30 mouse cellular contexts compared by ENCODE assay signal in the genomic region with DNA sequence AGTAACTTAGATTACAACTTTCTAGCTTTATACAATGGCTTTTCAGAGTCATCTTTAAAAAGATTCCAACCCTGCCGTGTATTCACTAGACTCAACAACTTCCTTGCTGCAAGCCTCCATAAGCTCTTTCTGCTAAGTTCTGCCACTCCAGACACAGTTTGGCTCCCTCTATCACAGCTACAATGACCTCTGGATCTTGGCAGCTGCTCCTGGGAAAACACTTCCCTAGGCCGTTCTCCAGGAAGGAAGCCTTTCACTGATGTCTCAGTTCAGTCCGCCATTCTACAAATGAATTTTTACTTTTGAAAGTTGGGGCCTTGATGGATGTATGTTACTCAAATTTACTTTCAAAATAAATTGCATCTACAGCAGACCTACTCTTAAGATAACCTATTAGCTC.
DNase-seq lines count a peak whose midpoint lies in the region; ATAC-seq and TF ChIP-seq lines count a peak whose summit lies in the region.
"Had no signal": no experiment of that assay in that cellular context is flagged by ENCODE, and none has a peak within 500 bp of the region (broad histone marks: within the 10 kb centered on the region; RNA-seq: fewer than 3 reads in every experiment).

No protein-coding gene starts in this region.

- H3K9ac ChIP-seq in liver, adult 2 months (ENCODE audit: low read depth, low read length), result no peak overlapping the region
- no peak overlapping the region for H3K9ac ChIP-seq in liver, embryonic 12.5 days
- H3K9ac ChIP-seq: embryonic facial prominence, embryonic 13.5 days; embryonic facial prominence, embryonic 15.5 days; forebrain, embryonic 12.5 days had no signal

- no peaks in the 10 kb centered on the region for H3K36me3 ChIP-seq in heart, embryonic 10.5 days
- no peaks in the 10 kb centered on the region for H3K36me3 ChIP-seq in liver, adult 2 months (ENCODE audit: control insufficient read depth, insufficient read depth, low read length)
- no peaks in the 10 kb centered on the region for H3K36me3 ChIP-seq in liver, embryonic 12.5 days
- H3K36me3 ChIP-seq: embryonic facial prominence, embryonic 13.5 days; embryonic facial prominence, embryonic 15.5 days; forebrain, embryonic 10.5 days; forebrain, embryonic 12.5 days had no signal

- no peak overlapping the region for H3K4me2 ChIP-seq in liver, embryonic 12.5 days
- H3K4me2 ChIP-seq: embryonic facial prominence, embryonic 13.5 days; embryonic facial prominence, embryonic 15.5 days; forebrain, embryonic 12.5 days had no signal

- peak; percentile 35 for DNase-seq in heart, adult 11 months
- DNase-seq in heart, embryonic 10.5 days (ENCODE audit: low spot score), result no peak
- DNase-seq in heart, postnatal 10 days, result peak; percentile 18 to 25
- DNase-seq in heart, adult 8-10 months (ENCODE audit: low spot score), result no peak
- DNase-seq in liver, adult 2 months (ENCODE audit: extremely low read depth, low read depth, low spot score), result peak; percentile 17
- peak; percentile 53 for DNase-seq in lung, postnatal 10 days
- DNase-seq in lung, postnatal 14 days, result no peak
- DNase-seq: adrenal gland, adult 2 months; adrenal gland, postnatal 10 days; adrenal gland, postnatal 25 days; B cell, adult 2 months; cerebellum, adult 11 months; cerebellum, adult 18-20 months; cerebellum, adult 8-10 months; cerebellum, adult 9-11 months; cerebellum, postnatal 14 days; cerebellum, postnatal 36 days; embryo, embryonic 11 days had no signal

- H3K27ac ChIP-seq in heart, embryonic 10.5 days, result no peak overlapping the region
- H3K27ac ChIP-seq in liver, adult 2 months (replicated peaks; ENCODE audit: insufficient read depth, low read depth, low read length), result no peak overlapping the region
- no peak overlapping the region for H3K27ac ChIP-seq in liver, embryonic 12.5 days
- H3K27ac ChIP-seq: embryonic facial prominence, embryonic 13.5 days; embryonic facial prominence, embryonic 15.5 days; forebrain, embryonic 10.5 days; forebrain, embryonic 12.5 days had no signal

- H3K27me3 ChIP-seq in heart, embryonic 10.5 days (ENCODE audit: insufficient read depth, poor library complexity, severe bottlenecking), result no peaks in the 10 kb centered on the region
- no peaks in the 10 kb centered on the region for H3K27me3 ChIP-seq in liver, adult 2 months (ENCODE audit: control insufficient read depth, insufficient read depth, low read length)
- no peaks in the 10 kb centered on the region for H3K27me3 ChIP-seq in liver, embryonic 12.5 days (replicated peaks)
- H3K27me3 ChIP-seq: CH12.LX; embryonic facial prominence, embryonic 13.5 days; embryonic facial prominence, embryonic 15.5 days; forebrain, embryonic 12.5 days; Patski had no signal

- no peak for ATAC-seq in liver, embryonic 12.5 days
- ATAC-seq: activated CD4-positive, CD25-positive, alpha-beta regulatory T cell, adult 4 months; CD4-positive, CD25-positive, alpha-beta regulatory T cell, adult 4 months; forebrain, embryonic 14.5 days; Patski had no signal

- H3K4me3 ChIP-seq in heart, embryonic 10.5 days, result no peak overlapping the region
- H3K4me3 ChIP-seq in liver, adult 2 months (ENCODE audit: insufficient read depth, low read depth, low read length), result no peak overlapping the region
- H3K4me3 ChIP-seq in liver, embryonic 12.5 days, result no peak overlapping the region
- H3K4me3 ChIP-seq: embryonic facial prominence, embryonic 13.5 days; embryonic facial prominence, embryonic 15.5 days; erythroblast, embryonic 14.5 days; forebrain, embryonic 10.5 days; forebrain, embryonic 12.5 days had no signal

- intact Hi-C loops in heart, postnatal 10 days (cut with DNase I), result no loop called here

- TF ChIP-seq POLR2A in liver, adult 2 months (IDR thresholded peaks at IDR 0.05; ENCODE audit: extremely low read depth, insufficient read depth, low read length), result no peak

- no peaks in the 10 kb centered on the region for H3K79me2 ChIP-seq in liver, adult 2 months (ENCODE audit: control insufficient read depth, insufficient read depth, low read length)

- WGBS in heart, embryonic 10.5 days, result 76% methylated on average over 3 of the region's 3 CpGs
- 50% methylated on average over 3 of the region's 3 CpGs for WGBS in liver, adult 2 months
- 73% methylated on average over 3 of the region's 3 CpGs for WGBS in liver, embryonic 12.5 days (ENCODE audit: insufficient replicate concordance)

- TF ChIP-seq CTCF in liver, adult 2 months (IDR thresholded peaks at IDR 0.05; ENCODE audit: low read depth, low read length), result no peak

- no peaks in the 10 kb centered on the region for H3K9me3 ChIP-seq in heart, embryonic 10.5 days
- H3K9me3 ChIP-seq in liver, embryonic 12.5 days (replicated peaks), result no peaks in the 10 kb centered on the region
- H3K9me3 ChIP-seq: embryonic facial prominence, embryonic 13.5 days; embryonic facial prominence, embryonic 15.5 days; forebrain, embryonic 10.5 days; forebrain, embryonic 12.5 days; G1E had no signal

- no peaks in the 10 kb centered on the region for H3K4me1 ChIP-seq in heart, embryonic 10.5 days
- H3K4me1 ChIP-seq in liver, adult 2 months (ENCODE audit: control insufficient read depth, insufficient read depth, low read length), result no peaks in the 10 kb centered on the region
- no peaks in the 10 kb centered on the region for H3K4me1 ChIP-seq in liver, embryonic 12.5 days
- H3K4me1 ChIP-seq: embryonic facial prominence, embryonic 15.5 days; forebrain, embryonic 10.5 days; forebrain, embryonic 12.5 days had no signal

Comparison
In these comparisons a context has a peak if more than half of its experiments do, and no peak if none do; other contexts are left out.
1. DNase-seq: peak in heart, adult 11 months (single experiment), heart, postnatal 10 days (2 of 2), liver, adult 2 months (single experiment) and lung, postnatal 10 days (single experiment); none in heart, embryonic 10.5 days (single experiment), heart, adult 8-10 months (single experiment) and lung, postnatal 14 days (single experiment).